Mouse (Mus musculus) thymus, adult 2 months (tissue): ENCODE results near the gene Nxph1. TPM values are rescaled to one million over a fixed set of nuclear protein-coding genes. Genes with fewer than 3 reads are reported as not detected.

Source experiments
- DNase-seq: peaks from one replicate; pipeline ENCODE4 v3.0.0; 2021
- H3K27ac ChIP-seq: fragments of 200-500 bp; 2 replicates; pipeline ENCODE4 v1.5.1; 2012; ENCODE audit warnings: low read length, control low read depth; ENCODE audit not compliant: control insufficient read depth, insufficient read depth
- H3K27me3 ChIP-seq: fragments of 200-500 bp; 2 replicates; pipeline ENCODE4 v1.6.1; 2012; ENCODE audit warnings: mild to moderate bottlenecking, low read length, moderate library complexity, mixed read lengths; ENCODE audit not compliant: control insufficient read depth, insufficient read depth
- H3K36me3 ChIP-seq: fragments of 200-500 bp; 2 replicates; pipeline ENCODE4 v1.6.1; 2012; ENCODE audit warnings: mild to moderate bottlenecking, low read length, moderate library complexity; ENCODE audit not compliant: control insufficient read depth, insufficient read depth
- H3K4me1 ChIP-seq: fragments of 200-500 bp; replicated peaks from 2 replicates; pipeline ENCODE4 v1.6.1; 2012; ENCODE audit warnings: low read length; ENCODE audit not compliant: control insufficient read depth, insufficient read depth
- H3K4me3 ChIP-seq: fragments of 200-500 bp; 2 replicates; pipeline ENCODE4 v1.5.1; 2012; ENCODE audit warnings: mild to moderate bottlenecking, low read length, control low read depth, moderate library complexity; ENCODE audit not compliant: control insufficient read depth, insufficient read depth
- CTCF ChIP-seq: fragments of 200-500 bp; IDR thresholded peaks from 2 replicates; pipeline ENCODE4 v1.5.1; 2012; ENCODE audit warnings: mild to moderate bottlenecking, control low read depth, low read length, moderate library complexity, borderline replicate concordance; ENCODE audit not compliant: control insufficient read depth, poor library complexity, insufficient read depth; ENCODE audit errors: extremely low read depth
- POLR2A ChIP-seq: fragments of 200-500 bp; IDR thresholded peaks from 2 replicates; pipeline ENCODE4 v1.6.1; 2012; ENCODE audit warnings: mild to moderate bottlenecking, low read length, control low read depth, moderate library complexity; ENCODE audit not compliant: control insufficient read depth, poor library complexity, insufficient read depth; ENCODE audit errors: extremely low read depth
- WGBS: fragments of 180-500 bp; shearing (Covaris S2); methylation state at CpG from one replicate; pipeline ENCODE4 v1.1.7; 2018; 5-methylcytosine and 5-hydroxymethylcytosine counted together
- polyA plus RNA-seq: library from polyadenylated mRNA; depleted of rRNA; stranded (reverse); fragments of >200 nt; gene quantifications from 2 replicates; pipeline ENCODE4 v1.2.3, GENCODE M21; 2012; rRNA removed

Gene Nxph1
- polyA plus RNA-seq, result 0.06 and 0.11 TPM in 2 replicates

DNA sequence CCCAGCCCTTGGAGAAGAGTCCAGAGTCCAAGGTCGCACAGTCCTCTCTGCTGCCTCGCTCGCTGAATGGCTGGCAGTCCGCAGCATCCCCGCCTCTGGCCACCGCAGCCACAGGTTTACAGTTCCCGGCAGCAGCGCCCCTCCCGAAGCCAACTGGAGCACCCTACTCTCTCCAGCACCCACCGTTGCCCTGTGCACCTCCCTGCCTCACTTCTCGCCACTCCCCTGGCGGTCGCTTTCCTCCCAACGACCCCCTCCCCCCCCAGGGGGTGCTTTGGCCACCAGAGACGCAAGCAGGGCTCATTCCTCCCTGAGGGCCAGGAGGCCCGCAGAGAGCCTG lies at the start of gene Nxph1:
Gene Nxph1 (plus strand): TSS at position 301 of the 340 bp plus-strand sequence.
- no peak for TF ChIP-seq POLR2A
- no peak for TF ChIP-seq CTCF
- Histone ChIP-seq H3K4me3 (no peak within 1 kb of the TSS), H3K36me3 (no peaks in the 10 kb centered on the region), H3K4me1 (0 out of 2 replicates have a peak, but pooled peaks cover 4% of the 10 kb centered on the region), H3K27ac (no peak within 1 kb of the TSS), H3K27me3 (peaks cover 8% of the 10 kb centered on the region; the same call in 1 of the 2 replicates)
- WGBS, result 5% methylated on average over 16 of the region's 16 CpGs
- DNase-seq, result no peak

DNA sequence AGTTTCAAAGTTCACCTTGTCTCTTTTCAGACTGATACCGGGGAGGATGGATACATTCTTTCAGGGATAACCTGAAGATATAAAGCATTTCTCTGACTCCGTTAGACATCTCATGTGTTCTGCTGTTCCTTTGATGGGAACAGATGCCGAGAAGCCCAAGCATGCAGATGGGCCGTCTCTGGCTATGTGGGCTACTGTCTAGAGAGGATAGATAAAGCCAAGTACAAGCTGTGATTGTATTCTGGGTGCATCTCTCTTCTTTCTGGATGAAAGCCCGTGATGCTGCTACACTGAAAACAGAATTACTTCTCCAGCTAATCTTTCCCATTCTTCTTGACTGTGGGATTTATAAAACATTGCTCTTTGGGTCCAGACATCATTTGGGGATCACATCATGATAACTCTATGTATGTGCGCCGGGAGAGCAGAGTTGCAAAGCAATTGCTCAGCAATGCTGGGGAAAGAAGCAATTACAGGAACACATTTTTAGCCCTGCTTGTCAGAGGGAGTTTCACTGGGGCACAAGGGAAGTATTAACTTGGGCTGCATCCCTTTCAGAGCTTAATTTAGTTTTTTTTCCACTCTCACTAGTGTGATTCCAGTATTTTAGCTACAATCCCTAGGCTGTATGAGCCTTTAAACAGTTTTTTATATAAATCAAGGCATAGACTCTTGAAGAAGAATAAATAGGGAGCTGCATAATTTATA lies 48.1 kb upstream of the Nxph1 start:
- no peak for DNase-seq
- Histone ChIP-seq H3K4me1 (no peaks in the 10 kb centered on the region), H3K27ac (no peak overlapping the region), H3K4me3 (no peak overlapping the region), H3K36me3 (no peaks in the 10 kb centered on the region), H3K27me3 (no peaks in the 10 kb centered on the region)
- 93% methylated on average over 7 of the region's 7 CpGs for WGBS
- TF ChIP-seq CTCF (no peak), POLR2A (no peak)

DNA sequence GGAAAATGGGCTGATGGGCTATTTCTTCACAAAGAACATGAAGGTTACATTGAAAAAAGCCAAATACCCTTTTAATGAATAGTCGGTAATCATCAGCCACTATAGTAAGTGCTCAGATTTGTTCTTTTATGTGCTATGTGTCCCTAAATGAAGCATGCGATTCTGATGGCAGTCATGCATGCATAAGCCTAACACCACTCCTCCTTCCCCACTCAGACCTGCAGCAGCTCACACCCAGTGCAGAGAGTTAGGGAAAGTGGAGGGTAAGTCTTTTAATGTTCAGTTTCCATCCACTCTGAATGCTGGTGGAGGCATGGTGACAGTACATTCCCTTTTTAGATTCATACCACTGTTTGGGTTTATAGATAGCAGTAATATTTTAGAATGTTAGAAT lies 47.5 kb upstream of the Nxph1 start:
- Histone ChIP-seq H3K27me3 (no peaks in the 10 kb centered on the region), H3K36me3 (no peaks in the 10 kb centered on the region), H3K4me1 (no peaks in the 10 kb centered on the region), H3K4me3 (no peak overlapping the region), H3K27ac (no peak overlapping the region)
- no peak for DNase-seq
- TF ChIP-seq POLR2A (no peak), CTCF (no peak)
- 94% methylated on average over 2 of the region's 2 CpGs for WGBS

GRCm38 (mm10) chr6:8907917-8908316 lies 40.3 kb upstream of the Nxph1 start:
- no peak for TF ChIP-seq CTCF
- TF ChIP-seq POLR2A, result no peak
- 91% methylated on average over 3 of the region's 3 CpGs for WGBS
- H3K4me1 ChIP-seq, result no peaks in the 10 kb centered on the region
- no peak for DNase-seq
- no peaks in the 10 kb centered on the region for H3K27me3 ChIP-seq
- H3K4me3 ChIP-seq, result no peak overlapping the region
- no peak overlapping the region for H3K27ac ChIP-seq
- no peaks in the 10 kb centered on the region for H3K36me3 ChIP-seq

GRCm38 (mm10) chr6:8913404-8913803 lies 34.8 kb upstream of the Nxph1 start:
- Histone ChIP-seq H3K27ac (no peak overlapping the region), H3K4me1 (no peaks in the 10 kb centered on the region), H3K4me3 (no peak overlapping the region), H3K36me3 (no peaks in the 10 kb centered on the region), H3K27me3 (no peaks in the 10 kb centered on the region)
- no peak for DNase-seq
- TF ChIP-seq CTCF (no peak), POLR2A (no peak)

DNA sequence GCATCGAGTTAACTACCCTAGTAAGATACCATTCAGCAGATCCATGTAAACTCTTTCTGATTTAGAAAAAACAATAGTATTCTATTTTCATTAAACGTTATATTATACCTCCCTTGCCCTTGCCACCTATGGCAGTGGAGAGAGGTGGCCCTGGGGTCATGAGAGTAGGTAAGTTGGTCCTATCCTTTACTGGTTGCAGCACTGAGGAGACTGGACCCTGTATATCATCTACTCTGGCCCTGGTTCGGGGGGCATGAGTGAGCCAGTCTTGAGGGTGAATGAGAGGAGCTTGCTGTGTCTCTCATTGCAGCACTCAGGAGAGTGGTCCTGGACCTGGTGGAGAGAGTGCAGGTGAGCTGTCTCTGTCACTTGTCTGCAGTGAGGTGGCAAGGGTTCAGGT lies 33.5 kb upstream of the Nxph1 start:
- TF ChIP-seq POLR2A, result no peak
- TF ChIP-seq CTCF, result no peak
- Histone ChIP-seq H3K4me3 (no peak overlapping the region), H3K27ac (no peak overlapping the region), H3K27me3 (no peaks in the 10 kb centered on the region), H3K36me3 (no peaks in the 10 kb centered on the region), H3K4me1 (no peaks in the 10 kb centered on the region)
- 84% methylated on average over 3 of the region's 3 CpGs for WGBS
- no peak for DNase-seq

- DNase-seq, result no peak
- H3K36me3 ChIP-seq, result no peaks in the 10 kb centered on the region
- no peaks in the 10 kb centered on the region for H3K4me1 ChIP-seq
- no peak overlapping the region for H3K27ac ChIP-seq
- TF ChIP-seq POLR2A (no peak), CTCF (no peak)
- no peak overlapping the region for H3K4me3 ChIP-seq
- H3K27me3 ChIP-seq, result no peaks in the 10 kb centered on the region
- 84% methylated on average over 6 of the region's 6 CpGs for WGBS
Observed at GRCm38 (mm10) chr6:8924481-8924880, 23.8 kb upstream of the Nxph1 start.
